Mouse (Mus musculus) hindbrain, embryonic 11.5 days (tissue): ENCODE measurements around the gene Ezh1. TPM values are rescaled to one million over a fixed set of nuclear protein-coding genes. Genes with fewer than 3 reads are reported as not detected.

Experiments
- ATAC-seq: fragments of 200-750 bp; cut with Nextera tagmentation; 2 replicates; pipeline ENCODE4 v1.8.0; 2017; ENCODE audit warnings: mild to moderate bottlenecking, moderate TSS enrichment, moderate library complexity; ENCODE audit not compliant: low FRiP score
- DNase-seq: peaks from one replicate; pipeline ENCODE4 v3.0.0-alpha.2; 2015; ENCODE audit warnings: low spot score
- H3K27ac ChIP-seq: fragments of 300-500 bp; sonication (generic); 2 replicates; pipeline ENCODE4 v1.5.1; 2014; ENCODE audit warnings: mild to moderate bottlenecking, low read depth, low read length
- H3K27me3 ChIP-seq: fragments of 300-500 bp; sonication (generic); 2 replicates; pipeline ENCODE4 v1.6.1; 2014; ENCODE audit warnings: mild to moderate bottlenecking, low read length, moderate library complexity, mixed read lengths; ENCODE audit not compliant: control insufficient read depth, insufficient read depth
- H3K36me3 ChIP-seq: fragments of 300-500 bp; sonication (generic); 2 replicates; pipeline ENCODE4 v1.6.1; 2014; ENCODE audit warnings: mild to moderate bottlenecking, low read length, moderate library complexity, mixed read lengths; ENCODE audit not compliant: control insufficient read depth, insufficient read depth
- H3K4me1 ChIP-seq: fragments of 300-500 bp; sonication (generic); replicated peaks from 2 replicates; pipeline ENCODE4 v1.6.1; 2014; ENCODE audit warnings: low read length, mixed read lengths; ENCODE audit not compliant: control insufficient read depth, insufficient read depth
- H3K4me2 ChIP-seq: fragments of 300-500 bp; sonication (generic); replicated peaks from 2 replicates; pipeline ENCODE4 v1.6.1; 2014; ENCODE audit warnings: mild to moderate bottlenecking, low read depth, low read length
- H3K4me3 ChIP-seq: fragments of 300-500 bp; sonication (generic); 2 replicates; pipeline ENCODE4 v1.5.1; 2014; ENCODE audit warnings: low read depth, low read length
- H3K9ac ChIP-seq: fragments of 300-500 bp; sonication (generic); 2 replicates; pipeline ENCODE4 v1.6.1; 2014; ENCODE audit warnings: low read depth, low read length
- H3K9me3 ChIP-seq: fragments of 300-500 bp; sonication (generic); 2 replicates; pipeline ENCODE4 v1.6.1; 2016; ENCODE audit warnings: low read length; ENCODE audit not compliant: control insufficient read depth
- WGBS: fragments of 180-500 bp; shearing (Covaris S2); extraction: QIAGEN DNeasy Blood & Tissue Kit; methylation state at CpG from one replicate; pipeline ENCODE4 v1.1.7; 2014; 5-methylcytosine and 5-hydroxymethylcytosine counted together
- polyA plus RNA-seq: library from polyadenylated mRNA; unstranded; fragments of >200 nt; fragmentation: Nextera tagmentation; extraction: Ambion mirVana; gene quantifications from 2 replicates; pipeline ENCODE4 v1.2.1, GENCODE M21; 2014

Ezh1 gene
- polyA plus RNA-seq = 11.1 and 11.5 TPM in 2 replicates

DNA sequence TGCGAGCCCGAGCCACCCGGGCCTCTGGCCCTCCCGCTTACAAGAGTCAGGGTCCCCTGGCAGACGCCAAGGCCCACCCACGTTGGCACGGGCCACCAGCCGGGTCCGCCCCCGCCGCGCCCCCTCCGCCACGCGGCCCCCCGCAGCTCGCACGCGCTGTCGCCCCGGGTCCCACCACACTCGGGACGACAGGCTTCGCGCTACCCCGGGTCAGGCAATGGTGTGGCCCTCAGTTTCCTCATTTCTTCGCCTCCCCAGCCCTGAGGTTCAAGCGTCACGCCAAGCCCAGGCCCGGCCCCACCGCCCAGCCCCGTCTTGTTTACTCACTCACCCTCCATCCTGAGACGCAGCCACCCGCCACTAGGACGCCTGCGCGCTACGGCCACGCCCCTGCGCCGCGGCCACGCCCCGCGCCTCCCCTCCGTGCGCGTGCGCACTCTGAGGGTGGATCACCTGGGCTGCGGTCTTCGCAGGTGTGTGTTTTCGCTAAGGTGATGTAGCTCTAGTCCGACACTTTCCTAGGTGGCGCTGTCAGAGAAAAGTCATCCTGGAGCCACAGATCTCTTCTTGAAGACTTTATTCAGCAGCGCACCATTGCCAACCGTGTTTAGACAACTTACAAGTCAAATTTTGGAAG, at the start of gene Ezh1:
Ezh1 (minus strand) TSS at position 399 of the 637 bp plus-strand sequence.
- Histone ChIP-seq H3K27me3 (no peaks in the 10 kb centered on the region), H3K9me3 (no peaks in the 10 kb centered on the region), H3K4me1 (no peaks in the 10 kb centered on the region), H3K36me3 (no peaks in the 10 kb centered on the region), H3K9ac (peak within 1 kb of the TSS; percentile 82), H3K4me2 (peak within 1 kb of the TSS; percentile 90), H3K4me3 (peak within 1 kb of the TSS; percentile 84), H3K27ac (no peak within 1 kb of the TSS)
- 2% methylated on average over 51 of the region's 56 CpGs for WGBS
- ATAC-seq (peak; percentile 85), DNase-seq (peak; percentile 86)

GRCm38 (mm10) chr11:101275309-101275708, 49.0 kb upstream of the Ezh1 start:
- no peak overlapping the region for H3K4me3 ChIP-seq
- no peak overlapping the region for H3K9ac ChIP-seq
- H3K27me3 ChIP-seq = no peaks in the 10 kb centered on the region; the same call in 1 of the 2 replicates
- H3K36me3 ChIP-seq = no peaks in the 10 kb centered on the region
- H3K4me1 ChIP-seq = peaks cover 11% of the 10 kb centered on the region
- H3K9me3 ChIP-seq = no peaks in the 10 kb centered on the region
- no peak for DNase-seq
- no peak overlapping the region for H3K27ac ChIP-seq
- no peak for ATAC-seq
- 90% methylated on average over 4 of the region's 4 CpGs for WGBS
- no peak overlapping the region for H3K4me2 ChIP-seq

- H3K4me2 ChIP-seq = no peak overlapping the region
- no peak overlapping the region for H3K27ac ChIP-seq
- H3K27me3 ChIP-seq = no peaks in the 10 kb centered on the region; the same call in 1 of the 2 replicates
- H3K9me3 ChIP-seq = no peaks in the 10 kb centered on the region
- DNase-seq = no peak
- H3K4me1 ChIP-seq = peaks cover 3% of the 10 kb centered on the region; the same call in 1 of the 2 replicates
- H3K9ac ChIP-seq = no peak overlapping the region
- 86% methylated on average over 3 of the region's 3 CpGs for WGBS
- ATAC-seq = no peak
- no peaks in the 10 kb centered on the region for H3K36me3 ChIP-seq
- no peak overlapping the region for H3K4me3 ChIP-seq
Measured at GRCm38 (mm10) chr11:101272446-101272845, 46.2 kb upstream of the Ezh1 start.

GRCm38 (mm10) chr11:101269577-101270116, 43.4 kb upstream of the Ezh1 start:
- WGBS = 34% methylated on average over 10 of the region's 10 CpGs
- Histone ChIP-seq H3K36me3 (no peaks in the 10 kb centered on the region), H3K9ac (no peak overlapping the region), H3K4me3 (no peak overlapping the region), H3K9me3 (no peaks in the 10 kb centered on the region), H3K4me2 (no peak overlapping the region), H3K27me3 (peaks cover 9% of the 10 kb centered on the region), H3K4me1 (no peaks in the 10 kb centered on the region), H3K27ac (no peak overlapping the region)
- ATAC-seq (no peak), DNase-seq (peak; percentile 66)

DNA sequence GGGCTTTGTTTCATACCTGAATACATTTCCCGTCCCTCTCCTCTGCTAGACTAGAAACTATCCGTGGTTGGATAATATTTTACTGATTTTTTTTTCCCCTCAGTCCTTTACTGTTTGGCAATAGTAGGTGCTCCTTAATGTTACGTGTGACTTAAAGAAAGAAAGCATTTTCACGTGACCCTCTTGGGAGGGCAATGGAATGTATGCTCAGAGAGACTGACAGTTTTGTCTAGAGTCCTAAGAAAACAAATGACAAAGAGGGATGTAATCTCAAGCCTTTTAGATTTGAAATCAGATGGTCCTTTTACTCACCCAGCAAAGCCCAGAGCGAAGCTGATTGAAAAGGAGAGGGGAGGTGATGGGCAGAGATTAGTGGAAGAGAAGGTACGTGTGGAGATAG, 39.6 kb upstream of the Ezh1 start:
- ATAC-seq (no peak), DNase-seq (no peak)
- 26% methylated on average over 6 of the region's 6 CpGs for WGBS
- Histone ChIP-seq H3K4me1 (peaks cover 8% of the 10 kb centered on the region), H3K27ac (no peak overlapping the region), H3K27me3 (peaks cover 39% of the 10 kb centered on the region), H3K9ac (no peak overlapping the region), H3K9me3 (no peaks in the 10 kb centered on the region), H3K4me3 (no peak overlapping the region), H3K36me3 (no peaks in the 10 kb centered on the region), H3K4me2 (no peak overlapping the region)

- no peaks in the 10 kb centered on the region for H3K9me3 ChIP-seq
- no peak overlapping the region for H3K27ac ChIP-seq
- H3K4me3 ChIP-seq = peak overlapping the region; percentile 19
- ATAC-seq = no peak
- H3K4me1 ChIP-seq = peaks cover 10% of the 10 kb centered on the region
- DNase-seq = peak; percentile 61
- WGBS = 2% methylated on average over 31 of the region's 31 CpGs
- peak overlapping the region; percentile 36 for H3K4me2 ChIP-seq
- H3K27me3 ChIP-seq = peaks cover 41% of the 10 kb centered on the region
- no peaks in the 10 kb centered on the region for H3K36me3 ChIP-seq
- H3K9ac ChIP-seq = 0 out of 2 replicates have a peak overlapping the region, but pooled peaks have one; percentile 13
Measured at GRCm38 (mm10) chr11:101264954-101265471, 38.8 kb upstream of the Ezh1 start.

DNA sequence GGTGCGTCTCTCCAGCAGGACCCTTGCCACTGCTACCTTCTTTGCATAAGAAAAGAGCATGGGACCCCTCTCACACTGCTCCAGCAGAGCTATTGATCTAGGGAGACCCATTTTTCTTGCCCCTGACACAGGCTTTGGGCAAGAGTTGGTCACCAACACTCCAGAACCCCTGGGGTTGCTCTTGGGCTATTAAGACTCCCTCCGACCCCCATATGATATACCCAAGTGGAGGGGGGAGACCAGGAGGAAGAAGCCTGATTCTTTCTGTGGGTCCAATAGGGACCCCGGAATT, 37.7 kb upstream of the Ezh1 start:
- Histone ChIP-seq H3K4me1 (peaks cover 16% of the 10 kb centered on the region), H3K4me2 (no peak overlapping the region), H3K36me3 (no peaks in the 10 kb centered on the region), H3K9ac (no peak overlapping the region), H3K4me3 (no peak overlapping the region), H3K27me3 (peaks cover 41% of the 10 kb centered on the region), H3K9me3 (no peaks in the 10 kb centered on the region), H3K27ac (no peak overlapping the region)
- DNase-seq (no peak), ATAC-seq (no peak)
- WGBS = 2% methylated on average over 3 of the region's 3 CpGs

DNA sequence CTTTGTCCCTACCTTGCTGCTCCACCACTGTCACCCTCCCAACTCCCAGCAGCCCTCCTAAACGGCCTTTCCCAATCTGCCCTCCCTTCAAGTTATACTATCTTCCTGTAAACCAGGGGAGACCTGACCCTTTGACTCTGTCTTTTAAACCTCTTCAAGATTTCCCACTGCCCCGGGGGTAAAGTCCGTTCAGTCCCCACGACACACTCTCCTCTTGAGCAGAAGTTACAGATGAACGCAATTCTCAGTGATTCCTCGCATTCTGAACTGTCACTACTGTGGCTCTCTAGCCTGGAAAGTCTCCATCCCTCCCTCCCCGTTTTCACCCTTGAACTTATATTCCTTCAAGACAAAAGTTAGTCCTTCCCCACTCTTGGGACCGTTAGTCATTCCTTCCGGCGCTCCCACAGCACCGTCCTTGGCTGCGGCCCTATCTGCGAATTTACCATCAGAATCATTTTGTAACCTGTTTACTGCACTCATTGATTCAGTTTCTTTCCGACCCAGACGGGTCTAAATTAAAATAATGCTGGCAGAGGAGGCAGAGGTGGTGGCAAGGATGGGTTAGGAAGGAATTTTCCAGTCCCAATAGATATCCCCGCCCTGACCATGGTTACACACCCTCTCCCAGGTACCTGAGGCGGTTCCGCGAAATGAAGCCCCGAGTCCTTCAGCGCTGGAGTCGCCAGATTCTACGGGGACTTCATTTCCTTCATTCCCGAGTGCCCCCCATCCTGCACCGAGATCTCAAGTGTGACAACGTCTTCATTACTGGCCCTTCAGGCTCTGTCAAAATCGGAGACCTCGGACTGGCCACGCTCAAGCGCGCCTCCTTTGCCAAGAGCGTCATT, 37.1 kb upstream of the Ezh1 start:
- Histone ChIP-seq H3K9ac (no peak overlapping the region), H3K27ac (no peak overlapping the region), H3K36me3 (no peaks in the 10 kb centered on the region), H3K4me2 (no peak overlapping the region; the same call in 1 of the 2 replicates), H3K4me1 (peaks cover 18% of the 10 kb centered on the region), H3K27me3 (peaks cover 41% of the 10 kb centered on the region), H3K9me3 (no peaks in the 10 kb centered on the region), H3K4me3 (peak overlapping the region; percentile 6; the same call in 1 of the 2 replicates)
- WGBS = 1% methylated on average over 32 of the region's 32 CpGs
- DNase-seq = peak; percentile 57
- ATAC-seq = no peak
